Mouse (Mus musculus): ENCODE measurements around the gene Nup107. TPM values are rescaled to one million over a fixed set of nuclear protein-coding genes. Genes with fewer than 3 reads are reported as not detected.
"Not testable (repeated sequence)": the region's sequence is repeated elsewhere in the genome, so short reads cannot be mapped to it uniquely, and the experiment has no call there.

Nup107 gene
- polyA plus RNA-seq, 1 experiment from 2014 or later, result 17.9 TPM

DNA sequence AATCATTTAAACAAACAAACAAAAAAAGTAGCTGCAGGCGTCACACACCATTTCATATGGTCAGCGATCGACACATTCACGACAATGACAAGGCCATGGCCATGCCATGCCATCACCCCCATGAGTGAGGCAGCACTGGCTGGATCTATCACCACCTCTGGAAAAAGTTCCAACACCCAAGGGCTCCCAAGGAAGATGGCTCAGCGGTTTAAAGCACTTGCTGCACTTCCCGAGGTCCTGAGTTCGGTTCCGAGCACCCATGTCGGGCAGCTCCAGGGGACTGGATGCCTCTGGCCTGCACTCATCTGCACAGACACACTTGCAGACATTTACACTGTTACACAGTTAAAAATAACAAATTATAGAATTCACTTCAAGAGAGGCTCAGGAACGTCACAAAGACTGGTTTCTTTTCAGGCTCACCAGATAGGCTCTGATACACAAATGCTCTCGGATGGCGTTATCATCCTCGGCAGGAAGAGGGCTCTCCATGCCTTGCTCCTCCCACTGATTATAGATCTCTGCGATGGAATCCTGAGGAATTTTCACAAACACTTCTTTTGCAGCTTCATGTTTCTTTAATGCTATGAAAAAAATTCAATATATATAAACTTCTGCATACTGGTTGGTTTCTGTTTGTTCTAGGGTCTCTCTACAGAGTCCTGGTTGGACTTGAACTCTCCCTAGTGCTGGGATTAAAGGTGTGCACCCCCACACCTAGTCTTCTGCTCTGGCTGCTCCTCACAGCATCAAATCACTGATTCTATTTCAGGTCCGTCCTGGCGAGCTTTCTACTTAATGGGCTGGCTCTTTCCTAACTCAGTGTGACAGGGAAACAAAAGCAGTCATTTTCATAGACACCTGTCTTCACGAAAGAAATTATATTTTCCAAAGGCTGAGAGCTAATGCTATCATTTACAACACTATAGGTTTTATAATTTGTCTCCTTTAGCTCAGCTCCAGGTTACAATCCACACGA is 33.5 kb downstream of the Nup107 start:
- no peak overlapping the region for H3K4me3 ChIP-seq (ENCODE audit: inconsistent target)
- peaks cover 29% of the 10 kb centered on the region; the same call in 1 of the 2 replicates for H3K36me3 ChIP-seq (ENCODE audit: inconsistent target)
- H3K27ac ChIP-seq, result no peak overlapping the region
- no peaks in the 10 kb centered on the region for H3K79me2 ChIP-seq (ENCODE audit: inconsistent target)
- WGBS (ENCODE audit: missing documents), result 95% methylated on average over 18 of the region's 18 CpGs

GRCm38 (mm10) chr10:117758344-117758743 is 34.2 kb downstream of the Nup107 start:
- 98% methylated on average over 3 of the region's 3 CpGs for WGBS (ENCODE audit: missing documents)
- not testable (repeated sequence) for H3K79me2 ChIP-seq (ENCODE audit: inconsistent target); H3K4me3 ChIP-seq (ENCODE audit: inconsistent target); H3K27ac ChIP-seq
- peaks cover 29% of the 10 kb centered on the region; the same call in 1 of the 2 replicates for H3K36me3 ChIP-seq (ENCODE audit: inconsistent target)

GRCm38 (mm10) chr10:117757796-117758342 is 34.6 kb downstream of the Nup107 start:
- no peak overlapping the region for H3K4me3 ChIP-seq (ENCODE audit: inconsistent target)
- 94% methylated on average over 7 of the region's 7 CpGs for WGBS (ENCODE audit: missing documents)
- H3K36me3 ChIP-seq (ENCODE audit: inconsistent target), result peaks cover 29% of the 10 kb centered on the region; the same call in 1 of the 2 replicates

DNA sequence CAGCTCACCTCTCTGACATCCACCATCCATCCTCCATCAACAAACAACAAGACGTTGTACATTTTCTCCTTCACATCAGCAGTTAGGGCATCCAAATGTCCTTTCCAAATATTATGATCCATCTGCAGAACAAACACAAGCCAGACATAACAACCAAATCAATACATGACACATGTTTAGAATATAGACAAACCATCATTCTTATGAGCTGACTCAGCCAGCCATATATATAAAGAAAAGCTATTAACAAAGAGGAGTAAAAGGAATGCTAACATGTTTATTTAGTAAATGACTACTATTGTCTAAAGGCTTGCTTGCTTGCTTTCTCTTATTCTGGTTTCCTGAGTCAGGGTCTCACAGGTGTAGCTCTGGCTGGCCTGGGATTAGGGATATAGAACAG is 35.2 kb downstream of the Nup107 start:
- Histone ChIP-seq H3K79me2 (ENCODE audit: inconsistent target) (no peaks in the 10 kb centered on the region), H3K36me3 (ENCODE audit: inconsistent target) (peaks cover 29% of the 10 kb centered on the region; the same call in 1 of the 2 replicates), H3K27ac (no peak overlapping the region), H3K4me3 (ENCODE audit: inconsistent target) (no peak overlapping the region)
- 91% methylated on average over 1 of the region's 1 CpGs for WGBS (ENCODE audit: missing documents)

More at GRCm38 (mm10) chr10:117757796-117758342, 34.6 kb downstream of the Nup107 start:
- Histone ChIP-seq H3K79me2 (ENCODE audit: inconsistent target) (no peaks in the 10 kb centered on the region), H3K27ac (no peak overlapping the region)

GRCm38 (mm10) chr10:117756784-117757183 is 35.7 kb downstream of the Nup107 start:
- Histone ChIP-seq H3K4me3 (ENCODE audit: inconsistent target) (no peak overlapping the region), H3K36me3 (ENCODE audit: inconsistent target) (peaks cover 29% of the 10 kb centered on the region; the same call in 1 of the 2 replicates), H3K27ac (no peak overlapping the region), H3K79me2 (ENCODE audit: inconsistent target) (no peaks in the 10 kb centered on the region)
- 90% methylated on average over 5 of the region's 5 CpGs for WGBS (ENCODE audit: missing documents)

GRCm38 (mm10) chr10:117755799-117756467 is 36.6 kb downstream of the Nup107 start:
- Histone ChIP-seq H3K36me3 (ENCODE audit: inconsistent target) (peaks cover 26% of the 10 kb centered on the region; the same call in 1 of the 2 replicates), H3K4me3 (ENCODE audit: inconsistent target) (no peak overlapping the region), H3K79me2 (ENCODE audit: inconsistent target) (no peaks in the 10 kb centered on the region), H3K27ac (peak overlapping the region; percentile 86)
- 76% methylated on average over 11 of the region's 11 CpGs for WGBS (ENCODE audit: missing documents)

- Histone ChIP-seq H3K27ac (peak overlapping the region; percentile 86), H3K36me3 (ENCODE audit: inconsistent target) (peaks cover 24% of the 10 kb centered on the region; the same call in 1 of the 2 replicates), H3K4me3 (ENCODE audit: inconsistent target) (no peak overlapping the region), H3K79me2 (ENCODE audit: inconsistent target) (no peaks in the 10 kb centered on the region)
- WGBS (ENCODE audit: missing documents), result 10% methylated on average over 13 of the region's 13 CpGs
Measured at GRCm38 (mm10) chr10:117755086-117755798, 37.3 kb downstream of the Nup107 start.

GRCm38 (mm10) chr10:117754609-117754940 is 37.9 kb downstream of the Nup107 start:
- H3K36me3 ChIP-seq (ENCODE audit: inconsistent target), result peaks cover 26% of the 10 kb centered on the region; the same call in 1 of the 2 replicates
- WGBS (ENCODE audit: missing documents), result 62% methylated on average over 7 of the region's 7 CpGs

GRCm38 (mm10) chr10:117753711-117754608 is 38.5 kb downstream of the Nup107 start:
- Histone ChIP-seq H3K27ac (peak overlapping the region; percentile 86), H3K79me2 (ENCODE audit: inconsistent target) (no peaks in the 10 kb centered on the region), H3K4me3 (ENCODE audit: inconsistent target) (no peak overlapping the region), H3K36me3 (ENCODE audit: inconsistent target) (peaks cover 28% of the 10 kb centered on the region; the same call in 1 of the 2 replicates)
- WGBS (ENCODE audit: missing documents), result 94% methylated on average over 6 of the region's 8 CpGs

More at GRCm38 (mm10) chr10:117754609-117754940, 37.9 kb downstream of the Nup107 start:
- H3K27ac ChIP-seq, result peak overlapping the region; percentile 86
- no peak overlapping the region for H3K4me3 ChIP-seq (ENCODE audit: inconsistent target)
- H3K79me2 ChIP-seq (ENCODE audit: inconsistent target), result no peaks in the 10 kb centered on the region

DNA sequence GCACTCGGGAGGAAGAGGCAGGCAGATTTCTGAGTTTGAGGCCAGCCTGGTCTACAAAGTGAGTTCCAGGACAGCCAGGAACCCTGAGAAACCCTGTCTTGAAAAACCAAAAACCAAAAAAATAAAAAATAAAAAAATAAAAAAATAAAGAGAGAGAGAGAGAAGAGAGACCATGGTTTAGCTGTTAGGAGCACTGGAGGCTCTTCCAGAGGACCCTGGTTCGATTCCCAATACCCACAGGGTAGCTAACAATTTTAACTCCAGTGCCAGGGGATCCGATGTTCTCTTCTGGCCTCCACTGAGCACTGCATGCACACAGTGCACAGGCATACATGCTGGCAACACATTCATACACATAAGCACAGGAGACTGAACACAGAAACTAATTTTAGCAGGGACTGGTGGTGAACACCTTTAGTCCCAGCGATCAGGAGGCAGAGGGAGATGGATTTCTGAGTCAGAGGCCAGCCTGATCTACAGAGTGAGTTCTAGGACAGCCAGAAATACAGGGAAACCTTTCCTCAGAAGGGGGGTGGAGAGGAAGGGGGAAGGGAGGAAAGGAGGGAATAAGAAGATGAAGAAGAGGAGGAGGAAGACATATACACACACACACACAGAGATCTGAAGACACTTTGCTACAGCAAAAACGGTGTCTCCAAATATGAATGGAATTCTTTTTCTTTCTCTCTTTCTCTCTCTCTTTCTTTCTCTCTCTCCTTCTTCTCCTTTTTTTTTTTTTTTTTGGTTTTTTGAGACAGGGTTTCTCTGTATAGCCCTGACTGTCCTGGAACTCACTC is 39.5 kb downstream of the Nup107 start:
- peaks cover 23% of the 10 kb centered on the region; the same call in 1 of the 2 replicates for H3K36me3 ChIP-seq (ENCODE audit: inconsistent target)
- no peak overlapping the region for H3K27ac ChIP-seq
- WGBS (ENCODE audit: missing documents), result 92% methylated on average over 4 of the region's 5 CpGs
- H3K4me3 ChIP-seq (ENCODE audit: inconsistent target), result no peak overlapping the region
- no peaks in the 10 kb centered on the region for H3K79me2 ChIP-seq (ENCODE audit: inconsistent target)

DNA sequence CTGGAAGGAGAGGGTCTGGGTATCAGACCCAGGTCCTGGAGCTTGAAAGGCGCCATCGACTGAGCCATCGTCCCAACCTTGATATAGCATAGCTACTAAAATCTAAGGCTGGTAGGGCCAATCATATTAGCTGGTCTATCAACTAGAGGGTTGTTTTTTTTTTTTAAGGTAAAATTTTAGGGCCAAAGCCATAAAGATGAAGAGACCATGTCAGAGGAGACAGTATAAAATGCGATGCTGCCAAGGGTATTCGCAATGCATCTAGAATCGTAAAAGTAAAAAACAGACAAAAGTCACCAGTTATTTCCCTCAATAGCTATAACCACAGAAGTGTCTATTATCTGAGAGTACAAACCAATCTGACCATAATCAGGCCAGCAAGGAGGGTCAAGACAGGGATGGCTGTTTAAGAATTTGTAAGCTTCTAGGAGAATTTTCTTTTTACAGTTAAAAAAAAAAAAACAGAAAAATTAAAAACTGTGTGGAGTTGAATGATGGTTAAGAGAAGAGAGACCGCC is 40.1 kb downstream of the Nup107 start:
- no peak overlapping the region for H3K4me3 ChIP-seq (ENCODE audit: inconsistent target)
- no peaks in the 10 kb centered on the region for H3K79me2 ChIP-seq (ENCODE audit: inconsistent target)
- no peak overlapping the region for H3K27ac ChIP-seq
- WGBS (ENCODE audit: missing documents), result 94% methylated on average over 7 of the region's 7 CpGs
- H3K36me3 ChIP-seq (ENCODE audit: inconsistent target), result peaks cover 17% of the 10 kb centered on the region; the same call in 1 of the 2 replicates

DNA sequence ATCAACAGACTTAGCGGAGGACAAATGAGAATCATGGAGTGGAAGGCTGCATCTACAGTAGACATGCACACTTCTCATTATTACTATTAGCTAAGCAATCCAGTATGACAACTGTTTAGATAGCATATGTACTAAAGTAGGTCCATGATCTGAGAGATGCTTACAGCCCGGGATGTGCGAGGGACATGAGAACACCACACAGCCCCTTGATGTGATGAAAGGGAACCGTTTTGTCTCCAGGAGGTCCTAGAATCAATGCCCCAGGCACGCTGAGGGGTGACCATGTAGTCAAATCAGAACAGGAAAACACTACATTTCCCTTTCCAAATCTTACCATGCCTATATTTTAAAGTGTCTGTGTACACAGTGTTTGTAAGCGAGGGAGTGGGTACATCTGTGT is 40.8 kb downstream of the Nup107 start:
- H3K79me2 ChIP-seq (ENCODE audit: inconsistent target), result no peaks in the 10 kb centered on the region
- WGBS (ENCODE audit: missing documents), result 100% methylated on average over 6 of the region's 6 CpGs
- no peak overlapping the region for H3K27ac ChIP-seq
- no peak overlapping the region for H3K4me3 ChIP-seq (ENCODE audit: inconsistent target)
- peaks cover 17% of the 10 kb centered on the region; the same call in 1 of the 2 replicates for H3K36me3 ChIP-seq (ENCODE audit: inconsistent target)
